Mouse (Mus musculus) lung, adult 2 months (tissue): ENCODE data around the gene Ptprj. TPM values are rescaled to one million over a fixed set of nuclear protein-coding genes. Genes with fewer than 3 reads are reported as not detected.

Source experiments
- DNase-seq: peaks from one replicate; pipeline ENCODE4 v3.0.0; 2022
- H3K4me1 ChIP-seq: fragments of 200-500 bp; 2 replicates; pipeline ENCODE4 v1.6.1; 2011; ENCODE audit warnings: low read length; ENCODE audit not compliant: control insufficient read depth, insufficient read depth
- H3K4me3 ChIP-seq: fragments of 200-500 bp; replicated peaks from 2 replicates; pipeline ENCODE3; 2011; ENCODE audit warnings: low read depth, mild to moderate bottlenecking, control low read depth, low read length; ENCODE audit errors: extremely low read depth
- CTCF ChIP-seq: fragments of 200-500 bp; IDR thresholded peaks from 2 replicates; pipeline ENCODE4 v1.5.1; 2011; ENCODE audit warnings: mild to moderate bottlenecking, low read length, control low read depth; ENCODE audit not compliant: insufficient read depth
- POLR2A ChIP-seq: fragments of 200-500 bp; IDR thresholded peaks from 2 replicates; pipeline ENCODE4 v1.6.1; 2011; ENCODE audit warnings: low read depth, mild to moderate bottlenecking, control low read depth, low read length, borderline replicate concordance; ENCODE audit errors: extremely low read depth
- WGBS: fragments of 180-500 bp; shearing (Covaris S2); methylation state at CpG from one replicate; pipeline ENCODE4 v1.1.7; 2018; 5-methylcytosine and 5-hydroxymethylcytosine counted together
- polyA plus RNA-seq: library from polyadenylated mRNA; depleted of rRNA; stranded (reverse); fragments of >200 nt; gene quantifications from 2 replicates; pipeline ENCODE4 v1.2.3, GENCODE M21; 2012

The Ptprj gene
- polyA plus RNA-seq, 1 experiment = 16.0 TPM

GRCm38 (mm10) chr2:90489839-90490238 lies 90.6 kb downstream of the Ptprj start:
- Histone ChIP-seq H3K4me3 (no peak overlapping the region), H3K4me1 (peaks cover 7% of the 10 kb centered on the region)
- 62% methylated on average over 4 of the region's 4 CpGs for WGBS
- DNase-seq = no peak
- TF ChIP-seq POLR2A (no peak), CTCF (no peak)

GRCm38 (mm10) chr2:90488690-90489590 lies 91.5 kb downstream of the Ptprj start:
- no peak for TF ChIP-seq CTCF
- TF ChIP-seq POLR2A = no peak
- no peak overlapping the region for H3K4me3 ChIP-seq
- H3K4me1 ChIP-seq = peaks cover 7% of the 10 kb centered on the region
- no peak for DNase-seq
- 90% methylated on average over 8 of the region's 8 CpGs for WGBS

GRCm38 (mm10) chr2:90487471-90488238 lies 92.8 kb downstream of the Ptprj start:
- TF ChIP-seq CTCF (no peak), POLR2A (no peak)

GRCm38 (mm10) chr2:90486226-90486755 lies 94.2 kb downstream of the Ptprj start:
- 65% methylated on average over 3 of the region's 3 CpGs for WGBS
- DNase-seq = no peak
- peaks cover 7% of the 10 kb centered on the region for H3K4me1 ChIP-seq
- TF ChIP-seq CTCF (no peak), POLR2A (no peak)
- H3K4me3 ChIP-seq = no peak overlapping the region

More at GRCm38 (mm10) chr2:90487471-90488238, 92.8 kb downstream of the Ptprj start:
- 86% methylated on average over 11 of the region's 11 CpGs for WGBS
- peaks cover 7% of the 10 kb centered on the region for H3K4me1 ChIP-seq
- DNase-seq = no peak
- H3K4me3 ChIP-seq = no peak overlapping the region

- Histone ChIP-seq H3K4me3 (no peak overlapping the region), H3K4me1 (0 out of 2 replicates have a peak, but pooled peaks cover 4% of the 10 kb centered on the region)
- WGBS = 77% methylated on average over 6 of the region's 6 CpGs
- TF ChIP-seq CTCF (no peak), POLR2A (no peak)
- DNase-seq = no peak
These were observed 98.9 kb downstream of the Ptprj start for GRCm38 (mm10) chr2:90481505-90481904.

GRCm38 (mm10) chr2:90480747-90481308 lies 99.6 kb downstream of the Ptprj start:
- 0 out of 2 replicates have a peak, but pooled peaks cover 1% of the 10 kb centered on the region for H3K4me1 ChIP-seq
- no peak for TF ChIP-seq POLR2A
- no peak for TF ChIP-seq CTCF
- DNase-seq = no peak
- WGBS = 88% methylated on average over 13 of the region's 13 CpGs
- no peak overlapping the region for H3K4me3 ChIP-seq

GRCm38 (mm10) chr2:90478531-90478930 lies 101.9 kb downstream of the Ptprj start:
- 80% methylated on average over 7 of the region's 7 CpGs for WGBS
- TF ChIP-seq POLR2A (no peak), CTCF (no peak)
- Histone ChIP-seq H3K4me3 (no peak overlapping the region), H3K4me1 (peaks cover 5% of the 10 kb centered on the region; the same call in 1 of the 2 replicates)
- DNase-seq = no peak

- 42% methylated on average over 8 of the region's 8 CpGs for WGBS
- TF ChIP-seq CTCF = no peak
- no peak for TF ChIP-seq POLR2A
- Histone ChIP-seq H3K4me1 (peaks cover 5% of the 10 kb centered on the region; the same call in 1 of the 2 replicates), H3K4me3 (no peak overlapping the region)
- no peak for DNase-seq
These were observed 102.8 kb downstream of the Ptprj start for GRCm38 (mm10) chr2:90477617-90478016.

GRCm38 (mm10) chr2:90476792-90477191 lies 103.7 kb downstream of the Ptprj start:
- Histone ChIP-seq H3K4me1 (peaks cover 5% of the 10 kb centered on the region; the same call in 1 of the 2 replicates), H3K4me3 (no peak overlapping the region)
- 55% methylated on average over 4 of the region's 5 CpGs for WGBS
- no peak for DNase-seq
- TF ChIP-seq CTCF (no peak), POLR2A (no peak)

GRCm38 (mm10) chr2:90476319-90476718 lies 104.1 kb downstream of the Ptprj start:
- 85% methylated on average over 11 of the region's 11 CpGs for WGBS
- Histone ChIP-seq H3K4me1 (peaks cover 5% of the 10 kb centered on the region; the same call in 1 of the 2 replicates), H3K4me3 (no peak overlapping the region)
- no peak for DNase-seq
- TF ChIP-seq CTCF = no peak
- TF ChIP-seq POLR2A = no peak
